Mouse (Mus musculus) urinary bladder, adult 2 months (tissue): ENCODE results near the gene Atp8a1. TPM values are rescaled to one million over a fixed set of nuclear protein-coding genes. Genes with fewer than 3 reads are reported as not detected.

Experiments used
- DNase-seq: peaks from one replicate; pipeline ENCODE4 v3.0.0; 2022; ENCODE audit warnings: low spot score
- polyA plus RNA-seq: library from polyadenylated mRNA; depleted of rRNA; stranded (reverse); fragments of >200 nt; gene quantifications from 2 replicates; pipeline ENCODE4 v1.2.3, GENCODE M21; 2012

Atp8a1 gene
- polyA plus RNA-seq, 1 experiment: 6.0 TPM

- no peak for DNase-seq
Observed at GRCm38 (mm10) chr5:67768708-67769107, 78.5 kb downstream of the Atp8a1 start.

- DNase-seq: no peak
Observed at GRCm38 (mm10) chr5:67764798-67765197, 82.4 kb downstream of the Atp8a1 start.

- DNase-seq: no peak
Observed at GRCm38 (mm10) chr5:67758126-67758525, 89.1 kb downstream of the Atp8a1 start.

- no peak for DNase-seq
Observed at GRCm38 (mm10) chr5:67756138-67756537, 91.1 kb downstream of the Atp8a1 start.

GRCm38 (mm10) chr5:67753057-67753456 is 94.2 kb downstream of the Atp8a1 start:
- DNase-seq: no peak

GRCm38 (mm10) chr5:67752629-67753028 is 94.6 kb downstream of the Atp8a1 start:
- no peak for DNase-seq

GRCm38 (mm10) chr5:67752007-67752406 is 95.2 kb downstream of the Atp8a1 start:
- DNase-seq: no peak

GRCm38 (mm10) chr5:67739261-67739660 is 108.0 kb downstream of the Atp8a1 start:
- no peak for DNase-seq

- DNase-seq: no peak
Observed at GRCm38 (mm10) chr5:67738133-67738532, 109.1 kb downstream of the Atp8a1 start.

GRCm38 (mm10) chr5:67735771-67736170 is 111.5 kb downstream of the Atp8a1 start:
- no peak for DNase-seq

GRCm38 (mm10) chr5:67733551-67734258 is 113.5 kb downstream of the Atp8a1 start:
- no peak for DNase-seq

GRCm38 (mm10) chr5:67733150-67733549 is 114.1 kb downstream of the Atp8a1 start:
- DNase-seq: no peak

- no peak for DNase-seq
Observed at GRCm38 (mm10) chr5:67727755-67728154, 119.5 kb downstream of the Atp8a1 start.

- DNase-seq: no peak
Observed at GRCm38 (mm10) chr5:67726810-67727209, 120.4 kb downstream of the Atp8a1 start.

- no peak for DNase-seq
Observed at GRCm38 (mm10) chr5:67701641-67702040, 145.6 kb downstream of the Atp8a1 start.

- no peak for DNase-seq
Observed at GRCm38 (mm10) chr5:67699418-67699817, 147.8 kb downstream of the Atp8a1 start.

- no peak for DNase-seq
Observed at GRCm38 (mm10) chr5:67698176-67698575, 149.1 kb downstream of the Atp8a1 start.

- no peak for DNase-seq
Observed at GRCm38 (mm10) chr5:67696741-67697596, 150.3 kb downstream of the Atp8a1 start.

GRCm38 (mm10) chr5:67695055-67695710 is 152.1 kb downstream of the Atp8a1 start:
- no peak for DNase-seq

GRCm38 (mm10) chr5:67690336-67690735 is 156.9 kb downstream of the Atp8a1 start:
- DNase-seq: no peak

GRCm38 (mm10) chr5:67688001-67688400 is 159.2 kb downstream of the Atp8a1 start:
- DNase-seq: no peak

GRCm38 (mm10) chr5:67685906-67686305 is 161.3 kb downstream of the Atp8a1 start:
- no peak for DNase-seq
